Mouse (Mus musculus): ENCODE measurements around the gene Gstp2.
A peak's percentile ranks its signal among the peaks of the same experiment; 100 is the strongest.

DNA sequence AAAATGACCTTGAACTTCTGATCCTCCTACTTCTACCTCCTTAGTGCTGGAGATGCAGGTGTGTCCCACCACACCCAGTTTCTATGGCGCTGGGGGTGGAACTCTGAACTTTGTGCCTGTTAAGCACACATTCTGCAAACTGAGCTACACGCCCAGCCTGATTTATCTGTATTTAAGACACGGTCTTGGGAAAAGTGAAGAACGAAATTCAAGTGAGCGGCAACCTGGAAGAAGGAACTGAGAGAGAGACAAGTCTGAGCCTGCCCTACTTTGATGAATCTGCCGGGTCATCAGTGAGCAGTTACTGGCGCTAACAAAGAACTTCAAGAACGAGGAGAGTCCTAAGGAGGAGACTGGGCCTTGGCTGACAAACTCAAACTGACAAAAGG is 1.0 kb upstream of the Gstp2 start:
- TF ChIP-seq CTCF (IDR thresholded peaks at IDR 0.05; ENCODE audit: low read depth) = no peak
- peak; percentile 47 for TF ChIP-seq EP300 (IDR thresholded peaks at IDR 0.05; ENCODE audit: low read depth)

All from liver, postnatal 0 days (tissue).